Mouse (Mus musculus): ENCODE measurements around the gene Rsbn1. TPM values are rescaled to one million over a fixed set of nuclear protein-coding genes. Genes with fewer than 3 reads are reported as not detected.

The Rsbn1 gene
- total and polyA plus RNA-seq, 2 experiments from 2014 or later, result 4.7 to 5.2 TPM

- peak overlapping the region; percentile 76 for H3K4me3 ChIP-seq (ENCODE audit: low read depth, low read length)
- no peak overlapping the region for H3K27ac ChIP-seq (ENCODE audit: low read depth)
- 64% methylated on average over 3 of the region's 3 CpGs for WGBS
- H3K27me3 ChIP-seq (ENCODE audit: control insufficient read depth, insufficient read depth, low read length), result no peaks in the 10 kb centered on the region
- H3K9me3 ChIP-seq (replicated peaks; ENCODE audit: control insufficient read depth, low read length), result no peaks in the 10 kb centered on the region
- TF ChIP-seq CTCF (IDR thresholded peaks at IDR 0.05; ENCODE audit: low read depth) (no peak), EP300 (IDR thresholded peaks at IDR 0.05; ENCODE audit: low read depth) (no peak)
- peaks cover 11% of the 10 kb centered on the region for H3K4me1 ChIP-seq (ENCODE audit: control insufficient read depth, insufficient read depth)
- no peak for ATAC-seq (ENCODE audit: insufficient read depth, low read depth)
- no peak for DNase-seq (ENCODE audit: low spot score)
- no peaks in the 10 kb centered on the region; the same call in 1 of the 2 replicates for H3K36me3 ChIP-seq (replicated peaks; ENCODE audit: control insufficient read depth, insufficient read depth, low read length)
- H3K9ac ChIP-seq (replicated peaks; ENCODE audit: low read depth, low read length), result no peak overlapping the region
- H3K4me2 ChIP-seq (ENCODE audit: low read depth, low read length), result peak overlapping the region; percentile 74
Measured at GRCm38 (mm10) chr3:103916839-103917237, 2.9 kb downstream of the Rsbn1 start.

GRCm38 (mm10) chr3:103920094-103920493 lies 6.2 kb downstream of the Rsbn1 start:
- no peaks in the 10 kb centered on the region for H3K9me3 ChIP-seq (replicated peaks; ENCODE audit: control insufficient read depth, low read length)
- no peaks in the 10 kb centered on the region for H3K27me3 ChIP-seq (ENCODE audit: control insufficient read depth, insufficient read depth, low read length)
- H3K4me2 ChIP-seq (ENCODE audit: low read depth, low read length), result no peak overlapping the region
- TF ChIP-seq EP300 (IDR thresholded peaks at IDR 0.05; ENCODE audit: low read depth) (no peak), CTCF (IDR thresholded peaks at IDR 0.05; ENCODE audit: low read depth) (no peak)
- ATAC-seq (ENCODE audit: insufficient read depth, low read depth), result no peak
- H3K36me3 ChIP-seq (replicated peaks; ENCODE audit: control insufficient read depth, insufficient read depth, low read length), result no peaks in the 10 kb centered on the region; the same call in 1 of the 2 replicates
- no peak overlapping the region for H3K4me3 ChIP-seq (ENCODE audit: low read depth, low read length)
- no peak overlapping the region for H3K27ac ChIP-seq (ENCODE audit: low read depth)
- WGBS, result 92% methylated on average over 1 of the region's 1 CpGs
- no peak overlapping the region for H3K9ac ChIP-seq (replicated peaks; ENCODE audit: low read depth, low read length)
- peaks cover 11% of the 10 kb centered on the region for H3K4me1 ChIP-seq (ENCODE audit: control insufficient read depth, insufficient read depth)
- no peak for DNase-seq (ENCODE audit: low spot score)

- Histone ChIP-seq H3K27ac (ENCODE audit: low read depth) (no peak overlapping the region), H3K4me2 (ENCODE audit: low read depth, low read length) (no peak overlapping the region), H3K27me3 (ENCODE audit: control insufficient read depth, insufficient read depth, low read length) (no peaks in the 10 kb centered on the region), H3K4me1 (ENCODE audit: control insufficient read depth, insufficient read depth) (no peaks in the 10 kb centered on the region), H3K9ac (replicated peaks; ENCODE audit: low read depth, low read length) (no peak overlapping the region), H3K36me3 (replicated peaks; ENCODE audit: control insufficient read depth, insufficient read depth, low read length) (peaks cover 6% of the 10 kb centered on the region), H3K4me3 (ENCODE audit: low read depth, low read length) (no peak overlapping the region), H3K9me3 (replicated peaks; ENCODE audit: control insufficient read depth, low read length) (no peaks in the 10 kb centered on the region)
- no peak for ATAC-seq (ENCODE audit: insufficient read depth, low read depth)
- 64% methylated on average over 3 of the region's 3 CpGs for WGBS
- no peak for DNase-seq (ENCODE audit: low spot score)
- no peak for TF ChIP-seq EP300 (IDR thresholded peaks at IDR 0.05; ENCODE audit: low read depth)
- TF ChIP-seq CTCF (IDR thresholded peaks at IDR 0.05; ENCODE audit: low read depth), result no peak
Measured at GRCm38 (mm10) chr3:103925302-103925701, 11.4 kb downstream of the Rsbn1 start.

DNA sequence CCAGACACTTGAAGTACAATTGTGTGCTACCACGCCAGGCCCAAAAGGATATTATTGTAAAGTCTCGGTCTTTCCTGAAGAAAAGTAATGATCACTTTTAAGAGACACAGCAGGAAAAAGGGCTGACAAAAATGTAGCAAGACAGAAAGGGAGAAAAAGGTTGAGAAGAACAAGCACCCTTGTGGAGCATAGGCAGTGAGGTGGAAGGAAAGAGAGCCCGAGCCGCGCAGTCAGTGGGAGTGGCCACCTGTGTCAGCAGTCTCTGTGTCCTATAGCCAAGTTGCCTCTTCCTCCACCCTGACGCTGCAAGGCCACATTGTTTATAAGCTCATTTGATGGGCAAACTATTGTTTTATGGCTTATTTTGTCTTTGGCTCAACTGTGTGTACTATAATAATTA lies 13.6 kb downstream of the Rsbn1 start:
- no peak overlapping the region for H3K4me3 ChIP-seq (ENCODE audit: low read depth, low read length)
- peak overlapping the region; percentile 31 for H3K4me2 ChIP-seq (ENCODE audit: low read depth, low read length)
- WGBS, result 70% methylated on average over 6 of the region's 6 CpGs
- no peaks in the 10 kb centered on the region for H3K4me1 ChIP-seq (ENCODE audit: control insufficient read depth, insufficient read depth)
- H3K9ac ChIP-seq (replicated peaks; ENCODE audit: low read depth, low read length), result no peak overlapping the region
- peaks cover 14% of the 10 kb centered on the region for H3K36me3 ChIP-seq (replicated peaks; ENCODE audit: control insufficient read depth, insufficient read depth, low read length)
- H3K27me3 ChIP-seq (ENCODE audit: control insufficient read depth, insufficient read depth, low read length), result no peaks in the 10 kb centered on the region
- ATAC-seq (ENCODE audit: insufficient read depth, low read depth) (no peak), DNase-seq (ENCODE audit: low spot score) (no peak)
- TF ChIP-seq CTCF (IDR thresholded peaks at IDR 0.05; ENCODE audit: low read depth), result no peak
- TF ChIP-seq EP300 (IDR thresholded peaks at IDR 0.05; ENCODE audit: low read depth), result no peak
- peak overlapping the region; percentile 46 for H3K27ac ChIP-seq (ENCODE audit: low read depth)
- no peaks in the 10 kb centered on the region for H3K9me3 ChIP-seq (replicated peaks; ENCODE audit: control insufficient read depth, low read length)

DNA sequence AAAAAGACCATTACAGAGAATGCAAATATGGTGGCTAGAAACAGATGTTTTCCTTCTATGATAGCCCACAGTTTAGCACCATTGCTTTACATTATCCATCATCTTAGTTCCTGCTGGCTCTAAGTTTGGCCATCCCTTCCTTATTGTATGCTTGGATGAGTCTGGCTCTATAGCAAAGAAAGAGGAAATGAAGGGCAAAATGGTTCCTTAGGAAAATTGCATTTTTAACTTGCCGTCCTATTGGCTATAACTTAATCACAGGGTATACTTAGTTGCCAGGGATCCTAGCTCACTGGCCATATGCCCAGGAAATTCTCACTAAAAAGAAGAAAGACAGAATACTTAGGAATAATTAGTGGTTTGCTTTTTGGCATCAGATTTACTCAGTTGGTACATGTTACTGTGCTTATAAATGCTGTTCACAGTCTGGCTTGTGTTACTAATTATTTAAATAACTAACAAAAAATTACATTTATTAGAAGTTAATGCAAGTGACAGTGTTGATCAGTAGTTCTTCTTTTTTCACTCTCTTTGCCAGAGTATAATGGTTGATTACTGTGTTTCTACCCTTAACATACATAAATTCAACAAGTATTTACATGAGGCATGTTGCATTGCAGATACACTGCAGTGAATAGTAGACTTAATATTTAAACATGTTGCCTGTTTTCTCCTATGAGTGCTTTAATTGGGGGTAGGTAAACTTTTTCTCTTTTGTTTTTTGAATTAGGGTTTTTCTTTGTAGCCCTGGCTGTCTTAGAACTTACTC lies 31.1 kb downstream of the Rsbn1 start:
- Histone ChIP-seq H3K27ac (ENCODE audit: low read depth) (no peak overlapping the region), H3K4me3 (ENCODE audit: low read depth, low read length) (no peak overlapping the region), H3K9ac (replicated peaks; ENCODE audit: low read depth, low read length) (no peak overlapping the region), H3K36me3 (replicated peaks; ENCODE audit: control insufficient read depth, insufficient read depth, low read length) (0 out of 2 replicates have a peak, but pooled peaks cover 5% of the 10 kb centered on the region), H3K9me3 (replicated peaks; ENCODE audit: control insufficient read depth, low read length) (no peaks in the 10 kb centered on the region), H3K4me1 (ENCODE audit: control insufficient read depth, insufficient read depth) (no peaks in the 10 kb centered on the region), H3K4me2 (ENCODE audit: low read depth, low read length) (no peak overlapping the region), H3K27me3 (ENCODE audit: control insufficient read depth, insufficient read depth, low read length) (no peaks in the 10 kb centered on the region)
- ATAC-seq (ENCODE audit: insufficient read depth, low read depth) (no peak), DNase-seq (ENCODE audit: low spot score) (no peak)
- 78% methylated on average over 1 of the region's 1 CpGs for WGBS
- TF ChIP-seq CTCF (IDR thresholded peaks at IDR 0.05; ENCODE audit: low read depth), result no peak
- TF ChIP-seq EP300 (IDR thresholded peaks at IDR 0.05; ENCODE audit: low read depth), result no peak

Data from heart, postnatal 0 days (tissue).